Mouse (Mus musculus): ENCODE measurements around the gene Olfr90. TPM values are rescaled to one million over a fixed set of nuclear protein-coding genes. Genes with fewer than 3 reads are reported as not detected.

The Olfr90 gene
- polyA plus RNA-seq, 1 experiment from 2014 or later, result not detected

DNA sequence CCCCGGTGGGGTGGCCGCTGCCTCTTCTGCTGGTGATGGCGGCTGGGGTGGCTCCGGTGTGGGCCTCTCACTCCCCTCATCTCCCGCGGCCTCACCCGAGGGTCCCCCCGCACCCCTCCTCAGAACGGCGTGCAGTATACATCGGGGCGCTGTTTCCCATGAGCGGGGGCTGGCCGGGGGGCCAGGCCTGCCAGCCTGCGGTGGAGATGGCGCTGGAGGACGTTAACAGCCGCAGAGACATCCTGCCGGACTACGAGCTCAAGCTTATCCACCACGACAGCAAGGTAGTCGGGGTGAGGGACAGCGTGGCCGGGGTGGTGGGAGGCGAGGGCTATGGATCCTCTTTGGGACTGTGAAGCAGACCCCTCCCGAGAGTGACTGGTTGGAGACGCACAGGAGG, 37.4 kb downstream of the Olfr90 start:
- Histone ChIP-seq H3K27me3 (replicated peaks; ENCODE audit: insufficient read depth, low read length) (no peaks in the 10 kb centered on the region), H3K4me2 (replicated peaks; ENCODE audit: low read depth, low read length) (peak overlapping the region; percentile 81), H3K4me1 (ENCODE audit: insufficient read depth, low read depth, low read length) (peaks cover 8% of the 10 kb centered on the region), H3K4me3 (ENCODE audit: low read depth, low read length) (peak overlapping the region; percentile 44), H3K9ac (replicated peaks; ENCODE audit: low read depth) (0 out of 2 replicates have a peak overlapping the region, but pooled peaks have one; percentile 43), H3K9me3 (ENCODE audit: low read length) (no peaks in the 10 kb centered on the region), H3K36me3 (ENCODE audit: insufficient read depth, low read length) (peaks cover 13% of the 10 kb centered on the region; the same call in 1 of the 2 replicates), H3K27ac (ENCODE audit: low read length) (no peak overlapping the region)
- TF ChIP-seq EP300 (IDR thresholded peaks at IDR 0.05) (no peak), CTCF (IDR thresholded peaks at IDR 0.05) (no peak)
- 9% methylated on average over 25 of the region's 27 CpGs for WGBS
- DNase-seq (ENCODE audit: low spot score) (no peak), ATAC-seq (no peak)

DNA sequence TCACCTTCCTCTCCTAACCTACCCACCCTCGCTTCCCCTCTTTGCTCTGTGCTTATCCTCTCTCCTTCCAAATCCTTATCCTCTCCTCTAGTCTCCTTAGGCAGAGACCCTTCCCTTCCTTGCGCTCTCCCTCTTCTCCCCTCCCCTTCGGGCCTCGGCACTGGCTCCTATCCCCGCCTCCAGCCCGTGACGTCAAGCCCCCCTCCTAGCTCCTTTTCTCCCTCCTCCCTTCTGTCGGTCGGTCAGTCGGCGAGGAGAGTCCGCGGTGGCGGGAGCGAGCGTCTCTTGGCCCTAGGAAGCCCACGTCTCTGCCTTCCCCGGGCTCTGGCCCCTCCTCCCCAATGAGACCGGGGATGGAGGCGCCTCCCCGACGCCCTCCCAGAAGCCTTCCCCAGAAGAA, 37.9 kb downstream of the Olfr90 start:
- H3K27ac ChIP-seq (ENCODE audit: low read length), result no peak overlapping the region
- ATAC-seq (peak; percentile 20), DNase-seq (ENCODE audit: low spot score) (peak; percentile 66)
- peaks cover 8% of the 10 kb centered on the region for H3K4me1 ChIP-seq (ENCODE audit: insufficient read depth, low read depth, low read length)
- 0 out of 2 replicates have a peak overlapping the region, but pooled peaks have one; percentile 43 for H3K9ac ChIP-seq (replicated peaks; ENCODE audit: low read depth)
- H3K36me3 ChIP-seq (ENCODE audit: insufficient read depth, low read length), result peaks cover 8% of the 10 kb centered on the region; the same call in 1 of the 2 replicates
- 3% methylated on average over 20 of the region's 22 CpGs for WGBS
- TF ChIP-seq EP300 (IDR thresholded peaks at IDR 0.05) (no peak), CTCF (IDR thresholded peaks at IDR 0.05) (no peak)
- no peaks in the 10 kb centered on the region for H3K9me3 ChIP-seq (ENCODE audit: low read length)
- peak overlapping the region; percentile 44 for H3K4me3 ChIP-seq (ENCODE audit: low read depth, low read length)
- peak overlapping the region; percentile 81 for H3K4me2 ChIP-seq (replicated peaks; ENCODE audit: low read depth, low read length)
- no peaks in the 10 kb centered on the region for H3K27me3 ChIP-seq (replicated peaks; ENCODE audit: insufficient read depth, low read length)

DNA sequence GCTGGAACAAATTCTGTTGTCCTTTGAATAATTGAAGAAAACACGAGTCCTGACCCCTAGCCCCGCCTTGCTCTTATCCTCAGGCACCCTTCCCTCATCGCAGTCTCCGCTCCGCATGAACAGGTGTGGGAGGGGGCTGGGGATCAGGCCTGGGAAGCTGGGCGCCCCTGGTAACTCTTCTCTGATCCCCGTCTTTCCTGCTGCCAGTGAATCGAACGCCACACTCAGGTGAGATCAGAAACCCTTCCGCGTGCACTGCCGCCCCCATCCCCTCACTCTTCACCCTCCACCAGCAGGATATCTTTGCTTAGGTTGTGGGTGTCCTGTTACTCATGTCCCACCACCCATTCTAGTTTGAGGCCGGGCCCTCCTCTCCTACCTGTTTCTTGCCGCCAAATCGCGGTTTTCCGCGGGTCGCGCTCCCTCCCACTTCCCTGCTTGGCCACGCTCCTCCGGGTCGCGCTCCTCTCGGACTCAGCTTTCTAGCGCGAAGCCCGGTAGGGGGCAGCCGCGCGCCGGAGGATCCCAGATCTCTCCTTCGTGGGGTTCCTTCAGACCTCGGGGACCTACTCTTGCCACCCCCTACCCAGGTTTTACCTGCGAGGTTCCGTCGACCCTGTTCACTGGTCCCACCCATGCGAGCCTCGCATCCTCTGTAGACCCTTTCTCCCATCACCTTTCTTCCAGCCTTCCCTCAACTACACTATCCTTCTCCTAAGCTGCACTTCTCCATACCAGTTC, 38.6 kb downstream of the Olfr90 start:
- Histone ChIP-seq H3K9me3 (ENCODE audit: low read length) (no peaks in the 10 kb centered on the region), H3K4me2 (replicated peaks; ENCODE audit: low read depth, low read length) (peak overlapping the region; percentile 81), H3K36me3 (ENCODE audit: insufficient read depth, low read length) (peaks cover 2% of the 10 kb centered on the region; the same call in 1 of the 2 replicates), H3K9ac (replicated peaks; ENCODE audit: low read depth) (no peak overlapping the region), H3K4me3 (ENCODE audit: low read depth, low read length) (peak overlapping the region; percentile 44), H3K4me1 (ENCODE audit: insufficient read depth, low read depth, low read length) (peaks cover 8% of the 10 kb centered on the region), H3K27ac (ENCODE audit: low read length) (no peak overlapping the region), H3K27me3 (replicated peaks; ENCODE audit: insufficient read depth, low read length) (no peaks in the 10 kb centered on the region)
- DNase-seq (ENCODE audit: low spot score), result peak; percentile 53
- ATAC-seq, result 0 out of 2 replicates have a peak, but pooled peaks have one; percentile 13
- 13% methylated on average over 39 of the region's 39 CpGs for WGBS
- TF ChIP-seq CTCF (IDR thresholded peaks at IDR 0.05), result peak; percentile 71
- TF ChIP-seq EP300 (IDR thresholded peaks at IDR 0.05), result no peak

GRCm38 (mm10) chr17:37048383-37048782, 39.9 kb downstream of the Olfr90 start:
- no peak for DNase-seq (ENCODE audit: low spot score)
- 78% methylated on average over 7 of the region's 7 CpGs for WGBS
- no peak overlapping the region for H3K4me2 ChIP-seq (replicated peaks; ENCODE audit: low read depth, low read length)

GRCm38 (mm10) chr17:37047981-37048380, 40.3 kb downstream of the Olfr90 start:
- Histone ChIP-seq H3K4me3 (ENCODE audit: low read depth, low read length) (no peak overlapping the region), H3K4me2 (replicated peaks; ENCODE audit: low read depth, low read length) (no peak overlapping the region), H3K9me3 (ENCODE audit: low read length) (no peaks in the 10 kb centered on the region), H3K9ac (replicated peaks; ENCODE audit: low read depth) (no peak overlapping the region), H3K27ac (ENCODE audit: low read length) (no peak overlapping the region), H3K36me3 (ENCODE audit: insufficient read depth, low read length) (no peaks in the 10 kb centered on the region), H3K27me3 (replicated peaks; ENCODE audit: insufficient read depth, low read length) (no peaks in the 10 kb centered on the region), H3K4me1 (ENCODE audit: insufficient read depth, low read depth, low read length) (peaks cover 8% of the 10 kb centered on the region)
- no peak for ATAC-seq
- DNase-seq (ENCODE audit: low spot score), result peak; percentile 79
- TF ChIP-seq CTCF (IDR thresholded peaks at IDR 0.05) (peak; percentile 66), EP300 (IDR thresholded peaks at IDR 0.05) (no peak)
- WGBS, result 29% methylated on average over 3 of the region's 3 CpGs

More at GRCm38 (mm10) chr17:37048383-37048782, 39.9 kb downstream of the Olfr90 start:
- no peak for TF ChIP-seq CTCF (IDR thresholded peaks at IDR 0.05)
- TF ChIP-seq EP300 (IDR thresholded peaks at IDR 0.05), result no peak
- H3K36me3 ChIP-seq (ENCODE audit: insufficient read depth, low read length), result no peaks in the 10 kb centered on the region
- H3K4me3 ChIP-seq (ENCODE audit: low read depth, low read length), result no peak overlapping the region
- H3K9me3 ChIP-seq (ENCODE audit: low read length), result no peaks in the 10 kb centered on the region
- peaks cover 8% of the 10 kb centered on the region for H3K4me1 ChIP-seq (ENCODE audit: insufficient read depth, low read depth, low read length)
- no peak overlapping the region for H3K27ac ChIP-seq (ENCODE audit: low read length)
- ATAC-seq, result no peak
- no peaks in the 10 kb centered on the region for H3K27me3 ChIP-seq (replicated peaks; ENCODE audit: insufficient read depth, low read length)
- no peak overlapping the region for H3K9ac ChIP-seq (replicated peaks; ENCODE audit: low read depth)

- H3K4me3 ChIP-seq (ENCODE audit: low read depth, low read length), result no peak overlapping the region
- ATAC-seq, result no peak
- no peak overlapping the region for H3K27ac ChIP-seq (ENCODE audit: low read length)
- H3K9me3 ChIP-seq (ENCODE audit: low read length), result no peaks in the 10 kb centered on the region
- H3K9ac ChIP-seq (replicated peaks; ENCODE audit: low read depth), result no peak overlapping the region
- H3K36me3 ChIP-seq (ENCODE audit: insufficient read depth, low read length), result no peaks in the 10 kb centered on the region
- no peaks in the 10 kb centered on the region for H3K27me3 ChIP-seq (replicated peaks; ENCODE audit: insufficient read depth, low read length)
- peaks cover 8% of the 10 kb centered on the region for H3K4me1 ChIP-seq (ENCODE audit: insufficient read depth, low read depth, low read length)
- no peak for TF ChIP-seq CTCF (IDR thresholded peaks at IDR 0.05)
- TF ChIP-seq EP300 (IDR thresholded peaks at IDR 0.05), result no peak
- 35% methylated on average over 19 of the region's 19 CpGs for WGBS
- no peak for DNase-seq (ENCODE audit: low spot score)
- peak overlapping the region; percentile 97; the same call in 1 of the 2 replicates for H3K4me2 ChIP-seq (replicated peaks; ENCODE audit: low read depth, low read length)
Measured at GRCm38 (mm10) chr17:37047332-37047976, 40.8 kb downstream of the Olfr90 start.

Measured in lung, postnatal 0 days (tissue).